Mouse (Mus musculus): ENCODE results near the gene Znrf1.

DNA sequence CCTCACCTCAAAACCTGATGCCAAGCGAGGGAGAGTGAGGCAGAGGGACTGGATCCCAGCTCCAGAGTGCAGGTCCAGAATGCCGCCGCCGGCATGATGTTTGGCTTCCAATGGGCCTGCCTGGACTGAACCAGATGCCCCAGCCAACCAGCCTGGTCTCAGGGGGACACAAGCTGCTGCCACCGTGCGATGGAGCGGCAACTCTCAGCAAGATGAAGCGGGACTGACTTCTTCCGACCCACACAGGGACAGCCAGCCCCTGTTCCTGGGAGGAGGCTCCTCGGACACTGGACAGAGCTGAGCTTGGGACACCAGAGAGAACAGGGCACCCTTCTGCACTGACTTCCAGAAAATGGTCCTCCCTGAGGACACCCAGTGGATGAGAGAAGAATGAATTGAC lies 86.7 kb downstream of the Znrf1 start:
- TF ChIP-seq CTCF (IDR thresholded peaks at IDR 0.05; ENCODE audit: extremely low read depth, insufficient read depth, insufficient read length, insufficient replicate concordance) (no peak), POLR2A (IDR thresholded peaks at IDR 0.05; ENCODE audit: low read depth, low read length) (no peak)
